Mouse (Mus musculus): ENCODE measurements around the gene Syne4.

DNA sequence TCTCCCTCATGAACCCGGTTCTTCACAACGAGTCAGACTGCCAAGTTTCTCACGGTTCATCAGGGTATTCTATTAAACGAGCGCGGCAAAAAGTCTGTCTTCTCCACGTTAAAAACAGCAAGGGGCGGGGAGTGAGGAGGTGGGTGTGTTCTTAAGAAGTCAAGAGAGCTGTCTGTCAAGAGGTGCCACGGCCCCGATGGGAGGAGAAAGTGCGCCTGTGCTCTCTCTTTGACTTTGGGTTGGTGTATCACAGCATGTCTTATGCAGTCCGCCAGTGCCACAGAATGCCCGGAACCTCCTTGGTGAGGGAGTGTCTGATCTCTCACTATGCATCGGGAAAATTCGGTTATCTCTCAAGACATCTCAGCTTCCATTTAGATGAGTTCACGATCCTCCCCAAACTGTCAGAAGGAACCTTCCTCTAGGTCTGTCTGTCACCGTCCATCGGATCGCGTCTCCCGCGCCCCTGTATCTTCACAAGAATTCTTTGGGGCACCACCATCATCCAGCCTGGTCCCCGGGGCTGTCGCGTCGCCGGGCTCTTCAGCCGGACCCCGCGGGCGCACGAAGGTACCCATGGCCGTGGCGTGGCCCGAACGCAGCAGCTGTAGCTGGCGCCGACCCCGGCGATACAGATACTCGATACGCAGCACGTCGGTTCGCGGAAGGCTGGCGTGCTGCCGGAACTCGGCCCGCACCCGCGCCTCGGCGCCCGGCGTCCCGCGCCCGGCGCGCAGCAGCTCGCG is 7.1 kb downstream of the Syne4 start, which contains the start of gene E130208F15Rik:
- TF ChIP-seq MYOG (IDR thresholded peaks at IDR 0.05; ENCODE audit: control insufficient read depth in 1 of 3, insufficient read depth in 1 of 3, insufficient read length in 2 of 3, low read depth in 2 of 3) (peak in 1 of 3 experiments; percentile 1), POLR2AphosphoS2 (IDR thresholded peaks at IDR 0.05; ENCODE audit: insufficient read length, low read depth) (peak; percentile 52), MAX (IDR thresholded peaks at IDR 0.05; ENCODE audit: low read depth) (no peak), TCF3 (IDR thresholded peaks at IDR 0.05; ENCODE audit: insufficient read length, low read depth) (no peak), SRF (IDR thresholded peaks at IDR 0.05; ENCODE audit: control insufficient read depth, insufficient read length, low read depth) (no peak), POLR2A (IDR thresholded peaks at IDR 0.05; ENCODE audit: insufficient read length, low read depth) (peak; percentile 55), E2F4 (IDR thresholded peaks at IDR 0.05; ENCODE audit: insufficient read depth) (no peak), TCF12 (IDR thresholded peaks at IDR 0.05; ENCODE audit: insufficient read depth, poor library complexity, severe bottlenecking) (no peak)
